Mouse (Mus musculus) mouse trophoblast stem cell (cell line): ENCODE measurements around the gene Ip6k2.

Experiments
- in situ Hi-C, 2 experiments: fragments of 300-500 bp; cut with MseI, MboI; formaldehyde crosslinking; loops; 2 replicates in 1 of 2; 3 replicates in 1 of 2; pipeline ENCODE4 v1.15.1; 2025

The Ip6k2 gene

GRCm38 (mm10) chr9:108820077-108820476 is 36.5 kb downstream of the Ip6k2 start:
- in situ Hi-C loops, result no loop called here

- in situ Hi-C loops, result no loop called here
Observed at GRCm38 (mm10) chr9:108824144-108824685, 40.6 kb downstream of the Ip6k2 start.

- in situ Hi-C loops, result no loop called here
Observed at GRCm38 (mm10) chr9:108824755-108825413, 41.3 kb downstream of the Ip6k2 start.

GRCm38 (mm10) chr9:108825820-108826699 is 42.5 kb downstream of the Ip6k2 start, which contains the start of gene Celsr3:
TSS of gene Celsr3 (plus strand) at chr9:108826320.
- in situ Hi-C loops, result no loop called here

- in situ Hi-C loops, result no loop called here
Observed at GRCm38 (mm10) chr9:108826700-108827340, 43.2 kb downstream of the Ip6k2 start.

GRCm38 (mm10) chr9:108827454-108827853 is 43.9 kb downstream of the Ip6k2 start:
- in situ Hi-C loops, result no loop called here

GRCm38 (mm10) chr9:108827906-108828305 is 44.3 kb downstream of the Ip6k2 start:
- in situ Hi-C loops, result no loop called here

- in situ Hi-C loops, result no loop called here
Observed at GRCm38 (mm10) chr9:108831637-108832036, 48.0 kb downstream of the Ip6k2 start.

- in situ Hi-C loops, result no loop called here
Observed at GRCm38 (mm10) chr9:108832390-108833108, 49.0 kb downstream of the Ip6k2 start.

GRCm38 (mm10) chr9:108842989-108843388 is 59.4 kb downstream of the Ip6k2 start:
- in situ Hi-C loops, result no loop called here

GRCm38 (mm10) chr9:108845390-108845789 is 61.8 kb downstream of the Ip6k2 start:
- in situ Hi-C loops, result no loop called here

GRCm38 (mm10) chr9:108847374-108847773 is 63.8 kb downstream of the Ip6k2 start:
- in situ Hi-C loops, result no loop called here

GRCm38 (mm10) chr9:108848419-108848818 is 64.8 kb downstream of the Ip6k2 start:
- in situ Hi-C loops, result no loop called here

- in situ Hi-C loops, result no loop called here
Observed at GRCm38 (mm10) chr9:108852976-108853375, 69.4 kb downstream of the Ip6k2 start, which contains the start of gene Slc26a6. TSS of gene Slc26a6 (plus strand) at chr9:108853283.

- in situ Hi-C loops, result no loop called here
Observed at GRCm38 (mm10) chr9:108853635-108854240, 70.1 kb downstream of the Ip6k2 start.

- in situ Hi-C loops, result no loop called here
Observed at GRCm38 (mm10) chr9:108854241-108854696, 70.7 kb downstream of the Ip6k2 start.

GRCm38 (mm10) chr9:108855335-108855734 is 71.7 kb downstream of the Ip6k2 start:
- in situ Hi-C loops, result no loop called here
